Mouse (Mus musculus): ENCODE results near the gene Catsper3. TPM values are rescaled to one million over a fixed set of nuclear protein-coding genes. Genes with fewer than 3 reads are reported as not detected.

Catsper3 gene
- 1 to 10 TPM in 1 of 2 experiments, not detected in 1; 1.6 TPM for polyA plus RNA-seq (2017; shearing (Covaris generic))

DNA sequence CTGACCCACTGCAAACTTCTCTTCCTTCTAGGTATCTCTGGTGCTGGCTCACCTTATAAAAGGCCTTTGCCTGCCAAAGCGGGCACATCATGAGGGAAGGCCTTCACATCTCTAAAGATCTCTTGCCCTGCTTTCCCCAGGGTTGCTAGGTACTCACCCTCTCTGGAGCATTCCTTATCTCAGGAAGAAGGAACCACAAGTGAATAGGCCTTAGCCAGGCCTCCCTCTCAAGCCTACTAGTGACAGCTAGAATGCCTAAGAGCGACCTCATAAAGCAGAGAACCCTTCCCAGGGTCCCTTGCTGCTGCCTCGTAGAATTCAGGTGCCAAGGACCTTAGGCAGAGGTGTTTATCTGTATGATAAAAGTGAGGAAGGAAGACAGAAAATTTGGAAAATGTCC lies at the start of gene Catsper3:
Gene Catsper3, plus strand, starts transcription at position 301 of the 400 bp plus-strand sequence.

DNA sequence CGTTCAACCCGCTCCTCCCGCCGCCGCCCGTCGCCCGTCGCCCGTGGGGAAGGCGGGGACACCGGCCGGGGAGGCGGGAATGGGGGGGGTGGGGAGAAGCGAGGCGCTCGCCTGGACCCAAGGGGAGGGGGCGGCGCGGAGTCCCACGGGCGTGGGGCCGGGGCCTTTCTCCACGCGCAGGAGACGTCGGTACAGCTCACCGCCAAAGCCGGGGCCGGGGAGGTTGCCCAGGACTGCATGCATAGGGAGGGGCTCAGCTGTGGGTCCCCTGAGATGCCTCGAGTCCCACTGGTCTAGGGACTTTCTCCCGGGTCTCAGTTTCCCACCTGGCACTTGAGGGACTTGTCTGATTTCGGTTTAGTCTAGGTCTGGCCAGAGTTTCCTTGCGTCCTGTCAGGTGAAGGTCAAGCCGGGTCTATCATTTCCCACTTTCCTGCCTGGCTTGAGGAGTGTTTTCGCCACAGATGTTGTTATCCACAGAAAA lies 51.8 kb downstream of the Catsper3 start, which contains the start of gene Pitx1:
Gene Pitx1, minus strand, starts transcription at position 51 of the 484 bp plus-strand sequence.

Other genes with a start within 250 kb of the Catsper3 start
- 10 to 100 TPM; 78.5 to 92.3 TPM for gene Ddx41, start 247.9 kb upstream of the Catsper3 start, polyA plus RNA-seq (2017; shearing (Covaris generic))
- gene Fam193b, start 213.4 kb upstream of the Catsper3 start, polyA plus RNA-seq (2017; shearing (Covaris generic)) = 10 to 100 TPM; 53.3 to 66.9 TPM
- gene Tmed9, start 210.8 kb upstream of the Catsper3 start, polyA plus RNA-seq (2017; shearing (Covaris generic)) = 100 to 1,000 TPM; 266 to 288 TPM
- gene B4galt7, start 184.7 kb upstream of the Catsper3 start, polyA plus RNA-seq (2017; shearing (Covaris generic)) = 10 to 100 TPM; 37.2 to 52.2 TPM
- gene Caml, start 161.6 kb upstream of the Catsper3 start, polyA plus RNA-seq (2017; shearing (Covaris generic)) = 10 to 100 TPM; 32.7 to 40.6 TPM
- 10 to 100 TPM; 60.5 to 74.3 TPM for gene Ddx46, start 149.5 kb upstream of the Catsper3 start, polyA plus RNA-seq (2017; shearing (Covaris generic))
- 10 to 100 TPM; 19.0 to 26.0 TPM for gene B230219D22Rik, start 91.4 kb upstream of the Catsper3 start, polyA plus RNA-seq (2017; shearing (Covaris generic))
- 10 to 100 TPM; 51.4 to 65.6 TPM for gene Txndc15, start 69.9 kb upstream of the Catsper3 start, polyA plus RNA-seq (2017; shearing (Covaris generic))
- gene Pcbd2, start 57.2 kb upstream of the Catsper3 start, polyA plus RNA-seq (2017; shearing (Covaris generic)) = 10 to 100 TPM; 50.3 to 54.4 TPM
- gene Pitx1, start 51.6 kb downstream of the Catsper3 start, polyA plus RNA-seq (2017; shearing (Covaris generic)) = under 1 TPM in 1 of 2 experiments, not detected in 1; 0.77 TPM

All from inflammation-experienced regulatory T-cells (primary cell).